Comparison of ENCODE assay signal across 11 mouse cellular contexts in genomic region chr6:90625207-90625994, GRCm38 (mm10). TPM values are rescaled to one million over a fixed set of nuclear protein-coding genes. Genes with fewer than 3 reads are reported as not detected.
A peak's percentile ranks its signal among the peaks of the same experiment; 100 is the strongest.
DNase-seq lines count a peak whose midpoint lies in the region; ATAC-seq lines count a peak whose summit lies in the region.
"Had no signal": no experiment of that assay in that cellular context is flagged by ENCODE, and none has a peak within 500 bp of the region (broad histone marks: within the 10 kb centered on the region; RNA-seq: fewer than 3 reads in every experiment).

No protein-coding gene starts in this region.

- no peaks in the 10 kb centered on the region for H3K9me3 ChIP-seq in heart, embryonic 16.5 days (replicated peaks; ENCODE audit: control insufficient read depth, low read length)
- H3K9me3 ChIP-seq: lung, embryonic 15.5 days had no signal

- H3K36me3 ChIP-seq in heart, embryonic 16.5 days (ENCODE audit: control insufficient read depth, insufficient read depth), result peaks cover 3% of the 10 kb centered on the region; the same call in 1 of the 2 replicates
- H3K36me3 ChIP-seq: lung, embryonic 15.5 days had no signal

- H3K4me3 ChIP-seq in heart, embryonic 16.5 days (ENCODE audit: low read length), result no peak overlapping the region
- H3K4me3 ChIP-seq: left cerebral cortex, adult 2 months; lung, embryonic 15.5 days had no signal

- 82% methylated on average over 7 of the region's 7 CpGs for whole genome bisulfite sequencing in heart, embryonic 16.5 days

- H3K27me3 ChIP-seq in heart, embryonic 16.5 days (ENCODE audit: control insufficient read depth, insufficient read depth, low read length), result no peaks in the 10 kb centered on the region
- H3K27me3 ChIP-seq: lung, embryonic 15.5 days had no signal

- H3K4me1 ChIP-seq in heart, embryonic 16.5 days (ENCODE audit: control insufficient read depth, insufficient read depth, low read length), result peaks cover 35% of the 10 kb centered on the region

- H3K9ac ChIP-seq in heart, embryonic 16.5 days (ENCODE audit: low read length), result no peak overlapping the region
- H3K9ac ChIP-seq: lung, embryonic 15.5 days had no signal

- no peak for ATAC-seq in heart, embryonic 16.5 days (replicated peaks; ENCODE audit: extremely low read depth, insufficient read depth, low FRiP score)
- ATAC-seq in erythroblast, adult 5-6 weeks (replicated peaks; ENCODE audit: low FRiP score, poor library complexity, severe bottlenecking), result peak; percentile 6

- H3K27ac ChIP-seq in heart, embryonic 16.5 days (ENCODE audit: low read length), result peak overlapping the region; percentile 24; the same call in 1 of the 2 replicates
- H3K27ac ChIP-seq: left cerebral cortex, adult 2 months had no signal

- no peak for DNase-seq in heart, adult 18-20 months
- DNase-seq in thymus, postnatal 14 days, result peak; percentile 41
- no peak for DNase-seq in thymus, postnatal 10 days (ENCODE audit: low spot score in 2 of 2)
- no peak for DNase-seq in neural tube, embryonic 10.5 days (ENCODE audit: extremely low spot score, low spot score)
- DNase-seq in embryo, embryonic 9.5 days (ENCODE audit: extremely low spot score), result no peak
- DNase-seq: cerebellum, postnatal 36 days; kidney, postnatal 4 days had no signal

- no peak overlapping the region for H3K4me2 ChIP-seq in heart, embryonic 16.5 days (ENCODE audit: low read depth, low read length)
- H3K4me2 ChIP-seq: lung, embryonic 15.5 days had no signal

RNA-seq across cellular contexts. Expression of gene Slc41a3, which starts 20.9 kb away (rescaled TPM):
- polyA plus RNA-seq in heart, embryonic 16.5 days (2015; fragmentation: Nextera tagmentation; extraction: Ambion mirVana), result 10.0 and 11.9 TPM in 2 replicates
- total RNA-seq in heart, adult 18-20 months (2021), result 100 to 1,000 TPM; 127 to 149 TPM
- total RNA-seq in erythroblast, adult 5-6 weeks (2015; ENCODE audit: low replicate concordance), result 1.3 and 1.5 TPM in 2 replicates
- 1.8 and 2.7 TPM in 2 replicates for total RNA-seq in erythroblast, adult 5-6 weeks (2017; ENCODE audit: low replicate concordance)

Comparison
In these comparisons a context has a peak if more than half of its experiments do, and no peak if none do; other contexts are left out.
1. RNA of gene Slc41a3, which starts 20.9 kb away (total RNA-seq): 127 to 149 TPM in heart, adult 18-20 months; 1.3 to 2.7 TPM in erythroblast, adult 5-6 weeks; every median in the first group is over 10 times any median in the second.